Mouse (Mus musculus) G1E-ER4 (cell line): ENCODE measurements around the gene Gm973. TPM values are rescaled to one million over a fixed set of nuclear protein-coding genes. Genes with fewer than 3 reads are reported as not detected.

ENCODE experiments used
- GATA1 ChIP-seq: IDR thresholded peaks from one replicate; pipeline ENCODE4 v1.8.0; 2012; ENCODE audit warnings: low read length, inconsistent platforms
- polyA plus RNA-seq: library from polyadenylated mRNA; stranded (reverse); fragments of >175 nt; gene quantifications from 2 replicates; pipeline ENCODE4 v1.2.3, GENCODE M21; 2012

Gene Gm973
- polyA plus RNA-seq, 1 experiment, result not detected

- no peak for TF ChIP-seq GATA1
Observed at GRCm38 (mm10) chr1:59511566-59512270, 4.3 kb upstream of the Gm973 start.

DNA sequence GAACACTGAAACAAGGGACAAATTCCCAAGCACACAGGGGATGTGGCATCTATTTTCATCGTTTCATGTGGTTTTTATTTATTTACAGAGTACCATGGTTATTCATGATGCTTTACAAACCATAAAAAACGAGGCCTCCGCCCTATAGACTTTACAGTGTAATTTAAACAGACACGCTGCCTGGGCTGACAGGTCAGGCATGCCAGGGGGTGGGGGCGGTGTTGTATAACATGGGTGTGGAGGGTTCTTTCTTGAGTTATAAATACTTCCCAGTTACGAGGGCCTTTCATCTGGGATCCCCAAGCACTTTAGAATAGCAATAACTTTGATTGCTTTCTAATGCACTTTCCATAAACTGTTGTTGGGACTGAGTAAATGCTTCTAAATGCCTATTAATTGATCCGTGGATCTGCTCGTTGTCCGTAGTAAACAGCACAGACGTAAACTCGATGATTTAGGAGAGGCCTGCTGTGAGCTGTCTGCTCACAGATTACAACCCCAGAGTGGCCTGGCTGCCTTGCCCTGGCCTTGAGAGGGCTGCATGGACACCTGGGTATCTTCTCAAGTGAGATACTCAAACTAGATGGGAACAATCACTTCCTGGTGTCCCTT is 4.3 kb downstream of the Gm973 start:
- TF ChIP-seq GATA1, result no peak

- no peak for TF ChIP-seq GATA1
Observed at GRCm38 (mm10) chr1:59522456-59522855, 6.4 kb downstream of the Gm973 start.

DNA sequence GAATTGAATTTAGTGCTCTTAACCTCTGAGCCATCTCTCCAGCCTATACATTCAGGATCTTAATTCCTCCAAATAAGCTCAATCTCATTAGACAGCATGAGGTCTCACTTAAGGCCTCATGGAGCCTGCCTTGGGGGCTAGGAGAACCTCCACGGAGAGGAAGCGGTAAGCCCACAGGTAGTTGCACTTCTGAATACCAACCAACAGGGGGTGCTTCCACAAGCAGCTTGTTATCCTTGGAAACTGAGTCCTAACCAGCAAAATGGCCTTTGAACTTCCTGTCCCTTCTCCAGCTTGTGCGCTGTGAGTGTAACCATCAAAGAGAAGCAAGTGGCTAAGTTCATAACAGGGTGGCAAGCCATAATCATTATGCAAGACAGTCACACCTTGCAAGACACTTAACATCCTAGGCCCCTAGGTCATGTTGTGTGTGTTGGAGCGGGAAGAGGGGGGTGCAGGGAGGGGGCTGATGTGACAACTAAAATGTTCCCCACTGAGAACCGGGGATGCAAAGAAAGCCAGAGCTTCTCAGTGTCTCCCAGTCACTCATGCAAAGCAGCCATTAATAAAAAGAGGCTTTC is 7.4 kb downstream of the Gm973 start:
- no peak for TF ChIP-seq GATA1

GRCm38 (mm10) chr1:59524071-59524470 is 8.0 kb downstream of the Gm973 start:
- no peak for TF ChIP-seq GATA1

DNA sequence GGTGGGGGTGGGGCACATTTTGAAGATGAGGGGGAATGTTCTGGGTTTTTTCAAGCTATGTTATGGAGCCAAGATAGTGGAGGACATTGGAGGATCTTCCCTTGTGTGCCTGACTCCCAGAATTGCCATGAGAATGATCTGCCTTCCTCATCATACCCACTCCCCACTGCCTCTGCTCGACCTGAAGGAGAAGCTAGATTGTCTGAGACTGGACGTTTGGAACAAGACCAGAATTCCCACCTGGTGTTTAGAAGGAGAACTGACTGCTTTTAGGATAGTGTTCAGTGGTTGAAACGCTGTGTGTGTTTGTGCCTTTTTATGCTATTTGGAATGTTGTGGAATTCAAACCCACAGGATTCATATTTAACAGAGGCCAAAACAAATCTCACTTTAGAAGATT is 8.7 kb downstream of the Gm973 start:
- TF ChIP-seq GATA1, result no peak

DNA sequence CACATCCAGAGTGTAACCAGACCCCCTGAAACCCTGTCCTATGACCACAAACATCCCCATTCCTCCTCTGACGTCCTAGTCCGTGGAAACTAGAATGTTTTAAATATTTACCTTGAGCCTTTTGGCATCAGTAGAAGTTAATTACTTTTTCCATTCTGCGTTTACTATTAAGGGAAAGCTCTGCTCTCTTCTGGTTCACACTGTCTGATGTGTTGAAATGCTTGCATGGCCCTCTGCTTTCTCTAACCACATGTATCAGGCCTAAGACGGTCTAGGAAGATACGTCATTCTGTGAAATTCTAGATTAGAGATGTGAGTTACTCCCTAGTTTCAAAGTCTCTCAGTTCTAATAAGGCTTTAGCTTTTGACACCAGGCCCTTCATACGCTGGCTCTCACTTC is 11.2 kb downstream of the Gm973 start:
- TF ChIP-seq GATA1, result no peak

GRCm38 (mm10) chr1:59534976-59535810 is 19.1 kb downstream of the Gm973 start:
- TF ChIP-seq GATA1, result no peak

DNA sequence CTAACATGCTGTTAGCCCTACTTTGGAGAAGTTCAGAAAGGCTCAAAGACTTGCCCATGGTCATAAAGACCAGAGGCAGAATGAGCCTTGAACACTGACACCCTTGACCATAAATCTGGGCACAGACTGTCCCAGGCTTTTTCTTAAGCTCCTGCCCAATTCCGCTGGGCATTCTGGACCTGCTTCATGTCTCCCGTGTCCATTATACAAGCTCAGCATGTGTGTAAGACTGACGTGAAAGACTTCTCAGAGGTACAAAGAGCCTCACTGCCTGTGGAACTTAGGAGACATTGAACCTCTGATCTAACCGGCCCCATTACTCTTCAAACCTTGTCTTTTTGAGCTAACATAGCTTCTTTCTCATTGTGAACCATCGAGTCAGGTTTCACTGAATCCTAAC is 22.3 kb downstream of the Gm973 start:
- TF ChIP-seq GATA1, result no peak

DNA sequence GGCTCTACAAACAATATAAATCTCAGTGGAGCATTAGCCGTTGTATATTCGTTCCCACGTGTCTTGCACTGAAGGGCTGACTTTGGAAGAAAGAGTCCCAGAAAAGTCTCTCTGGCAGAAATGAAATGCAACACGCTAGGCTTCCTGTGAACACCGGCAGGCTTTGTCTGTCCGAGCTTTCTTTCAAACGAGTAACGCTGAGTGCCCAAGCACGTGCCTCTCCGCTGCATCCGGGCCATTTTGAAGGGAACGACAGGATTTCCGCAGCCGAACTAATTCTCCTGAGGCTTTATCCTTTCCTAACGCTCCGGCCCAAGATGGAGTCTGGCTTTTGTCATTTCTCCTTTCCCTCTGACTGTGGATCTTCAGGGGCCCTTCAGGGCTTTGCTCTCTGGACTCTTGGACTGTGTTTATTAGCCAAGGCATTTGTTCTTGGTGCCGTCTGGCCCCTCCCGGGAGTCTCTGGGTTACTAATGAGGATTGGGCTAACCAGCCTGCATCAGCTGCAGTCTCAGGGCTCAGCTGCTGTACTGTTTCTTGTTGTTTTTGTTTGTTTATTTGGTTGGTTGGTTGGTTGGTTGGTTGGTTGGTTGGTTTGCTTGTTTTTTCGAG is 24.6 kb downstream of the Gm973 start:
- TF ChIP-seq GATA1, result no peak

GRCm38 (mm10) chr1:59541271-59542020 is 25.4 kb downstream of the Gm973 start:
- no peak for TF ChIP-seq GATA1

DNA sequence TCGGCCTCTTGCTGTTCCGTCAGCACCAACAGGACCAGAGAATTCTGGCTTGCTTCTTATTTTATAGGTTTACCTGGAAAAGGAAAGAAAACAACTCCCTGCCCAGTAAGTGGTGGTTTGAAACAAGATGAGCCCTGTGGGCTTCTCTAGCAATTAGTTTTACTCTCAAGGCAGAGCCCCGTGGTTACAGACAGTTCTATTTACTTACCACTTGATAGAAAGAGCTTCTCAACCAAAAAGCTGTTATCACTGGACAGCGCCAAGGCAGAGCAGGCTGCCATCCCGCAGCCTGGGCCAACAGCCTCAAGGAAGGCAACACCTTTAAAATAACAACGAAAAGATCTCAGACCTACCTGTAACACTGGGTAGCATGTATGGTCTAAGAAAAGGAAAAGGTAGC is 26.2 kb downstream of the Gm973 start:
- TF ChIP-seq GATA1, result no peak

DNA sequence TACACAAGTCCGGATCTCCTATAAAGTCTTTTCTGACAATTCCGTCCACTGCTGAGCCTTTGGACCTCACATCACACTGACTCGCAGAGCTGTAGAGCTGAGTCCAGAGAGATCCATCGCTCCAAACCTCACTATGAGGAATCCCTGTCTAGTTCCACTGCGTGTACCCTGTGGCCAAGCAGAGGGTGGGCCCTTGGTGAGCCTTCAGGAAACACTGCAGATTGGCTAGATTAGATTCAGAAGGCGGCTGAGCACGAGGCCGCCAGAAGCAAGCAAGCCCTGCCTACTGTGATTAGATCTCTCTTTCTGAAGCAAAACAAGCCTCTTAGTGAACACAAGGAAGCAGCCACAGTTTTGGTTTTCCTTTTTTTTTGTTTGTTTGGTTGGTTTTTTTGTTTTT is 27.8 kb downstream of the Gm973 start:
- TF ChIP-seq GATA1, result no peak

- no peak for TF ChIP-seq GATA1
Observed at GRCm38 (mm10) chr1:59548486-59548885, 32.4 kb downstream of the Gm973 start.

- no peak for TF ChIP-seq GATA1
Observed at GRCm38 (mm10) chr1:59549036-59549675, 33.1 kb downstream of the Gm973 start.
